Mouse (Mus musculus) hindbrain, embryonic 15.5 days (tissue): ENCODE results near the gene Il9r. TPM values are rescaled to one million over a fixed set of nuclear protein-coding genes. Genes with fewer than 3 reads are reported as not detected.

ENCODE experiments used
- ATAC-seq: fragments of 200-750 bp; cut with Nextera tagmentation; 2 replicates; pipeline ENCODE4 v1.8.0; 2017; ENCODE audit warnings: low read depth, moderate number of reproducible peaks, moderate TSS enrichment; ENCODE audit not compliant: low FRiP score
- H3K27ac ChIP-seq: fragments of 300-500 bp; sonication (generic); replicated peaks from 2 replicates; pipeline ENCODE4 v1.5.1; 2015; ENCODE audit warnings: mild to moderate bottlenecking, inconsistent platforms
- H3K27me3 ChIP-seq: fragments of 300-500 bp; sonication (generic); 2 replicates; pipeline ENCODE4 v1.6.1; 2015; ENCODE audit warnings: control low read depth, inconsistent platforms
- H3K36me3 ChIP-seq: fragments of 300-500 bp; sonication (generic); 2 replicates; pipeline ENCODE4 v1.6.1; 2015; ENCODE audit warnings: control low read depth, inconsistent platforms
- H3K4me1 ChIP-seq: fragments of 300-500 bp; sonication (generic); replicated peaks from 2 replicates; pipeline ENCODE4 v1.6.1; 2015; ENCODE audit warnings: control low read depth, inconsistent platforms
- H3K4me2 ChIP-seq: fragments of 300-500 bp; sonication (generic); 2 replicates; pipeline ENCODE4 v1.6.1; 2015; ENCODE audit warnings: moderate library complexity, mild to moderate bottlenecking, inconsistent platforms
- H3K4me3 ChIP-seq: fragments of 300-500 bp; sonication (generic); 2 replicates; pipeline ENCODE4 v1.5.1; 2015; ENCODE audit warnings: mild to moderate bottlenecking, inconsistent platforms
- H3K9ac ChIP-seq: fragments of 300-500 bp; sonication (generic); 2 replicates; pipeline ENCODE4 v1.6.1; 2015; ENCODE audit warnings: inconsistent platforms
- H3K9me3 ChIP-seq: fragments of 300-500 bp; sonication (generic); 2 replicates; pipeline ENCODE4 v1.6.1; 2016; ENCODE audit warnings: control low read depth, inconsistent platforms
- WGBS: fragments of 180-500 bp; shearing (Covaris S2); methylation state at CpG from one replicate; pipeline ENCODE4 v1.1.7; 2015; 5-methylcytosine and 5-hydroxymethylcytosine counted together
- polyA plus RNA-seq: library from polyadenylated mRNA; unstranded; fragments of >200 nt; fragmentation: Nextera tagmentation; extraction: Ambion mirVana; gene quantifications from 2 replicates; pipeline ENCODE4 v1.2.1, GENCODE M21; 2015

Gene Il9r
- polyA plus RNA-seq, 1 experiment from 2014 or later: not detected

DNA sequence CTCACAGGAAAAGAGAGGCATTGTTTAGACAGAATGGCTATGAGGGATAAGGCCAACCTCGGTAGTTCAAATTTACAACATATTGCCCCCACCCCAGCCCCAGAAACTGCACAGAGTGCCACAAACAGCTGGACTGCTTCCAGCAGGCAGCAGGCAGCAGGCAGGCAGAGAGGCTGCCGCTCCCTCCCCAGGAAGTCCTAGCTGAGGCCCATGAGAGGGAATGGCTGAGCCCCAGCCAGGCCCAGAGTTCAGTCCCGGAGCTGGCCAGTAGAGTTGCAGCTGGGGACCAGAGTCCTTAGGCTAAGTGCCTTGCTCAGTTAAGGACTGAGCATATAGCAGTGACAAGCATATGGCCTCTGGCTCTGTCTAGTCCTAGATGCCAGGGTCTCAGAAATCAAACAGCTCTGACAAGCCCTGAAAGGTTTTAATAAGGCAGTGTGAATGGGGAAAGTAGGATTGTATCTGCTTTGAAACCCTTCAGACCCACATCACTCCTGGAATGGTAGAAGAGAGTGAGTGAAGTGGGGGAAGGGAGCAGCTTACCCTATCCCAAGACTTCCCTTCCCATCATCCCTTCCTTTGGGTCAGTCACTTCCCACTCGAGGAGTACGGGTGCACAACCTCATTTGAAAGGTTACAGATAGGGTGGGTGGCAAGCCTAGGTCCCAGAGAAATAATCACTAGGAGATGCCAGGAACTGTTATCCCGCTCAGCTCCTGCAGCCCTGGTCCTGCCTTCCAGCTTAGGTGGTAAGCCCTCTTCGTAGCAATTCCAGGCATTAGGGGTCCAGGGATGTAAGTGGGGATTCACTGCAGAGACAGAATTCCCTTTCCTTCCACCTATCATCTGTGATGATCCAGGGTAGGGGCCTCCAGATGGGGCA, 25.4 kb upstream of the Il9r start:
- Histone ChIP-seq H3K36me3 (peaks cover 8% of the 10 kb centered on the region; the same call in 1 of the 2 replicates), H3K27me3 (peaks cover 19% of the 10 kb centered on the region), H3K9me3 (no peaks in the 10 kb centered on the region), H3K4me2 (peak overlapping the region; percentile 83; the same call in 1 of the 2 replicates), H3K4me1 (peaks cover 65% of the 10 kb centered on the region), H3K9ac (no peak overlapping the region), H3K4me3 (no peak overlapping the region), H3K27ac (peak overlapping the region; percentile 69)
- 62% methylated on average over 7 of the region's 7 CpGs for WGBS
- ATAC-seq: no peak

DNA sequence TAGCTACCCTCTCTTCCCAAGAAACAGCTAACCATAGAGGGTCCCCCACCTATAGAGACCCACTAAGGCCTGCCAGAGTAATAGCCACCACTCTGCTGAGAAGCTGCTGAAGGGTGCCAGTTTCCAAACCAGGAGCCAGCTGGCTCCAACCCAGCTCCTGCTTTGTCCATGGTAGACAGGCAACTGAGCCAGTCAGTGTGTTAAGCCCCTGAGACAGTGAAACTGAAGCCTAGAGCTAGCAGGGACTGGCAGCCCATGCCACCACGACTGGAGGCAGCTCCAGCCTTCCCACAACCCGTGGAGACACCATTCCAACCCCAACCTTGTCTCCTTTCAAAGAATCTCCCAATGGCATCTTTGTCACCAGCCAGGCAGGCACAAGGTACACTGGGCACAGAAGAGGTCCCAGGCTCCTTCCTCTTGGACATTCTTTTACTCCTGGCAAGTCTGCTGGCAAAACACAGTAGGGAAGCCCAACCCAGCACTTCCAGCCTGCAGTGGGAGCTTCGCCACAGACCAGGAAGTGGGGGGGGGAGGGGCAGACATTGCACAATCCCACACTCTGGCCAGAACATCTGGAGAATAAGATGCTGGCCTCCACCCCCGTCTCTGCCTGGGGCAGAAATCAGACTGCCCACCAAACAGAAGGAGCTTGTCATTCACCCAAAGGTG, 24.5 kb upstream of the Il9r start:
- no peak overlapping the region for H3K4me3 ChIP-seq
- H3K36me3 ChIP-seq: 0 out of 2 replicates have a peak, but pooled peaks cover 4% of the 10 kb centered on the region
- peaks cover 19% of the 10 kb centered on the region for H3K27me3 ChIP-seq
- no peak overlapping the region for H3K9ac ChIP-seq
- WGBS: 27% methylated on average over 4 of the region's 4 CpGs
- H3K27ac ChIP-seq: peak overlapping the region; percentile 69
- ATAC-seq: peak; percentile 2; the same call in 1 of the 2 replicates
- peak overlapping the region; percentile 18; the same call in 1 of the 2 replicates for H3K4me2 ChIP-seq
- no peaks in the 10 kb centered on the region for H3K9me3 ChIP-seq
- H3K4me1 ChIP-seq: peaks cover 71% of the 10 kb centered on the region

DNA sequence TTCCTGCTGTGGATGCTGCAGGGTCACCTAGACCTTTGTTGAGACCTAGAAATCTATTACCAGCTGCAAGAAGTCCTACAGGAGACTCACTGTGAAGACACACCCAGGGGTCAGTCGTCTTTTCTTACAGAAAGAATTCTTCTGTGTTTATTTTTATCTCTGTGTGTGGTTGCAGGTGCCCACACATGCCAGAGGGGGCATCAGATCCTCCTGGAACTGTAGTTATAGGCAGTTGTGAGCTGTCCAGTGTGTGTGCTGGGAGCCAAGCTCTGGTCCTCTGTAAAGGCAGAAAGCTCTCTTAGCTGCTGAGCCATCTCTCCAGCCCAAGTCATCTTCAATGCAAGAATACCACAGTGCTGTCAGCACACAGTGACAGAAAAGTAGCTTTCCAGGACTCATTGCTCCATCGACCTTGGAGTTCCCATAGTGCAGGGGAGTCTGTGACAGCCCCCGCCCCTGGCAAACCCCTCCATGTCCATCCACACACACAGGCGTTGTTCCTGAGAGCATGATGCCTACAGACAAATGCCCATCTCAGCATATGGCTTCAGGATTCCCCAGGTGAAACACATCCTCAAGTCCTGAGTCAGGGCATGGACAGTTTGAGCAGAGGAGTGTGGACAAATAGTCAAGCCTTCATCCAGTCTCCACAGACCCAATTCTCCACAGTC, 23.4 kb upstream of the Il9r start:
- no peaks in the 10 kb centered on the region for H3K36me3 ChIP-seq

DNA sequence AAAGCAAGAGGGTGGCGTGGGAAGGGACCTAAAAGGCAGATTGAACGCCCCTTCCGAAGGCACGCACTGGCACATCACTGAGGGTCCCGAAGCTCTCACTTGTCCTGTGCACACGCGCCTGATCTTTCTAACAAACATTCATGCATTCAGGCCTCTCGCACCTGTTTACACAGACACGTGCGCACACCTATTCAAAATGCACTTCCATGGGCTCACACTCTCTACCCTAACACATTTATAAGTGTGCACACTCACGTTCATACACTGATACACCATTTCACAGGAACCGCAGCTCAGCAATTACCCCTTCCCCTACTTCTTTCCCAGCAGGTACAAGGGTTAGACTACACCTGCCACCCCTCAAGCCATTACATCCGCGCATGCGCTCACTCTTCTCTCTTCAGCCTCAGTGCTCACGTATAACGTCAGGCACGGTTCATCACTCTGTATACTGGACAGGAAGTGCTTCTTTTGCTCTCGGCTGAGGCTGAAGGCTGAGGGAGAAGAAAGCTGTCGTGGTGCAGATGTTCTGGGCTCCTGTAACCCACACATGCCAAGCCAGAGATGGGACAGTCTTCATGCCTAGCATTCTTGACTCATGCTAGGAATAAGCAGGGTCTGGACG, 22.6 kb upstream of the Il9r start:
- ATAC-seq: no peak
- peaks cover 77% of the 10 kb centered on the region for H3K4me1 ChIP-seq
- WGBS: 9% methylated on average over 21 of the region's 21 CpGs
- H3K9ac ChIP-seq: 0 out of 2 replicates have a peak overlapping the region, but pooled peaks have one; percentile 75
- no peaks in the 10 kb centered on the region for H3K9me3 ChIP-seq
- peaks cover 19% of the 10 kb centered on the region for H3K27me3 ChIP-seq
- H3K36me3 ChIP-seq: no peaks in the 10 kb centered on the region
- peak overlapping the region; percentile 69 for H3K4me3 ChIP-seq
- peak overlapping the region; percentile 98 for H3K4me2 ChIP-seq
- H3K27ac ChIP-seq: no peak overlapping the region

More for the DNA sequence above, 23.4 kb upstream of the Il9r start:
- peaks cover 82% of the 10 kb centered on the region for H3K4me1 ChIP-seq
- H3K9ac ChIP-seq: no peak overlapping the region
- H3K27me3 ChIP-seq: peaks cover 19% of the 10 kb centered on the region
- 71% methylated on average over 4 of the region's 4 CpGs for WGBS
- peak overlapping the region; percentile 98; the same call in 1 of the 2 replicates for H3K4me2 ChIP-seq
- H3K27ac ChIP-seq: no peak overlapping the region
- no peak for ATAC-seq
- H3K4me3 ChIP-seq: no peak overlapping the region
- H3K9me3 ChIP-seq: no peaks in the 10 kb centered on the region

DNA sequence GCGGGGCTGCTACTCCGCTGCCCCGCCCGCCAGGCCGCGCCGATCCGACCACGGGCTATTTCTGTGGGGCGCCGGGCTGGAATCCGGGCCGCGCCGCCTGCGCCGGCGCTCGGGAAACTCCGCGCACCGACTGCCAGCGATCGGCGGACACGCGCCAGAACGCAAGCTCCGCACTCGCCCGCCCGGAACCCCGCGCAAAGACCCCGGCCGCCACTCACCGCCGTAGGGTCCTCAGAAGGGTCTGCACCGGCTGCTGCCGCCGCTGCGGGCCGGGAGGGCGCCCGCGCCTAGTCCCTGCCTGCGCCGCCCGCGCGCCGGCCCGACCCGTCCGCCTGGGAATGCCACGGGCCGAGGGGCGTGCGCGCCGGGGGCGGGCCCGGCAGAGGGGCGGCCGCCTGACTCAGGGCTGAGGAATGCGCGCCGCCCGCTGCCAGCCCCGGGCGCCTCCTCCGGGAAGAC, 21.9 kb upstream of the Il9r start, which contains the start of gene Rhbdf1:
Gene Rhbdf1, minus strand, starts transcription at position 350 of the 459 bp plus-strand sequence.
- Histone ChIP-seq H3K4me1 (peaks cover 70% of the 10 kb centered on the region), H3K9ac (peak within 1 kb of the TSS; percentile 75), H3K27ac (peak within 1 kb of the TSS; percentile 69), H3K4me2 (peak within 1 kb of the TSS; percentile 98), H3K4me3 (peak within 1 kb of the TSS; percentile 69), H3K36me3 (no peaks in the 10 kb centered on the region), H3K9me3 (no peaks in the 10 kb centered on the region), H3K27me3 (peaks cover 19% of the 10 kb centered on the region)
- WGBS: 0% methylated on average over 61 of the region's 72 CpGs
- no peak for ATAC-seq

DNA sequence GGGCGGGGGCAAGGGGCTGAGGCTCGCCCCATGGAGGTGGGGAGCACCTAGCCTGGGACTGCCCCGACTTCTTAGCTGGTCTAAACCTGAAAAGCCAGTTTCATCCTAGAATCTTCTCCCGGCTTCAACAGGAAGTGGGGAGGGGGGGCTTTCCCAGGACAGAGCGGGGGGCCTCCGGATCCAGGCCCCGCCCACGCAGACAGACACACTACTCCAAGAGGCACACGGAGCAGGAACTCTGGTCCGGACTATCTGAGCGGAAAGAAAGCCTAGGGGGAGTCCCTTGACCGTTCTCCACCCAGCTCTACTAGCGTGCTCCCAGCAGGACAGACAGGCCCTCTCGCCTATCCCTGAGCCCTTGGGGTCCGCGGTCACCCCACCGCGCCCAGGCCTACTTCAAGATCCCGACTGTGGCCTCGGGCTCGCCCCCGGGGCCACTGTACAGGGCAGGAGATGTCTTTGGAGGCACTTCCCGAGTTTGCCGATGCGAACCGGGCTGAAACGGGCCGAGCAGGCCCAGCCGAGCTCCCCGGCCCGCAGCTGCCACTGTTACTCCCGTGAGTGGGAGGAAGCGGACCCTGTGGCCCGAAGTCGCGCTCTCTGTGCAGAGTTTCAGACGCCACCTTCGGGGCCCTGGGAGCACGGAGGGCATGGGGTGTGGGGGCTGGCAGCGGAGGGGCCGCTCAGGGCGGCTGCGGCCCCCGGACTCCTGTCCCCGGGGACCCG, 21.3 kb upstream of the Il9r start:
- under 1% methylated on average over 44 of the region's 46 CpGs for WGBS
- Histone ChIP-seq H3K9ac (peak overlapping the region; percentile 75), H3K9me3 (no peaks in the 10 kb centered on the region), H3K4me2 (peak overlapping the region; percentile 98), H3K4me3 (peak overlapping the region; percentile 69), H3K4me1 (peaks cover 64% of the 10 kb centered on the region), H3K36me3 (no peaks in the 10 kb centered on the region), H3K27ac (peak overlapping the region; percentile 69), H3K27me3 (peaks cover 19% of the 10 kb centered on the region)
- ATAC-seq: peak; percentile 16; the same call in 1 of the 2 replicates

DNA sequence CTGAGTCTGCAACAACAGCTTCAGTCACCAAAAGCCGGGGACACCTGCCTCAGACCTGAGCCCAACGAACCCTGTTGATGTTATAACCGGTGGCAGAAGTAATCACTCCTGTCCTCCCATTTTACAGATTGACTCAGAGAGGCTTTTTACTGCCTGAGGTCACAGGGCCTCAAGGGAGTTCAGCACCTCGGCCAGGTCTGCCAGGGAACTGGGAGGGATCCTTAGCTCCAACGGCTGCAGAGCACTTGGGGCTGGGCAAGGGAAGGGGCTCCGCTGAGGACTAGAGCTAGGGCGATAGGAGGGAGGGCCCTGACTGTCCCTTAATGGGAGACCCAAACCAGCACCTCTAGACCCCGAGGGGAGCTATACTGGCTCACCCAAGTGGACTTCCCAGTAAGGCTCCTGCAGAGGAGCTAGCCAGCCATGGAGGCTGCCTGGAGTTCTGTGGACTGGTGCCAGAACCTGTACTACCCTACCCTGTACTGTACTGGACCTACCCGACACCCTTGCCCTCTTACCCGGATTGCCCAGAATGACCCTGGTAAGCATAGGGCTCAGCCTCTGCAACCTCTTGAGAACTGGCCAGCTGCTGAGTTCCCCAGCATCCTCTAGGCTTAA, 20.6 kb upstream of the Il9r start:
- Histone ChIP-seq H3K27ac (no peak overlapping the region), H3K4me1 (peaks cover 57% of the 10 kb centered on the region), H3K9me3 (no peaks in the 10 kb centered on the region), H3K9ac (peak overlapping the region; percentile 75; the same call in 1 of the 2 replicates), H3K36me3 (no peaks in the 10 kb centered on the region), H3K27me3 (peaks cover 19% of the 10 kb centered on the region), H3K4me2 (peak overlapping the region; percentile 98), H3K4me3 (peak overlapping the region; percentile 69)
- WGBS: 41% methylated on average over 10 of the region's 10 CpGs
- ATAC-seq: no peak

DNA sequence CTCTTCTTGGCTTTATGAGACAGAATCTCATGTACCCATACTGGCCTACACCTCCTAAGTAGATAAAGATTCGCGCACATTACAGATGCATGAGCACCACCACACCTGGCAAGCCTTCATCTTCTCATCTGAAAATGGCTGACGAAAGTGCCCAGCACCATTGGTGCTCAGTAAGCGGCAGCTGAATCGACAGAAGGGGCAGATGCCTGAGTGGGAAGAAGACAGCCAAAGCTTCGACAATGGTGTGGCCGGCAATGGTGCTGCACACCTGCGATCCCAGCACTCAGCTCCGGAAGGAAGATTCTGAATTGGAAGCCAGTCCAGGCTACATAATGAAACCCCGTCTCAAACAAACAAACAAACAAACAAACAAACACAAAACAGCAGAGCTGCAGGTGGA, 19.2 kb upstream of the Il9r start:
- Histone ChIP-seq H3K9ac (no peak overlapping the region), H3K4me1 (peaks cover 43% of the 10 kb centered on the region), H3K4me3 (no peak overlapping the region), H3K27me3 (peaks cover 17% of the 10 kb centered on the region), H3K36me3 (no peaks in the 10 kb centered on the region), H3K27ac (no peak overlapping the region), H3K4me2 (peak overlapping the region; percentile 98; the same call in 1 of the 2 replicates), H3K9me3 (no peaks in the 10 kb centered on the region)
- WGBS: 84% methylated on average over 10 of the region's 10 CpGs
- no peak for ATAC-seq

DNA sequence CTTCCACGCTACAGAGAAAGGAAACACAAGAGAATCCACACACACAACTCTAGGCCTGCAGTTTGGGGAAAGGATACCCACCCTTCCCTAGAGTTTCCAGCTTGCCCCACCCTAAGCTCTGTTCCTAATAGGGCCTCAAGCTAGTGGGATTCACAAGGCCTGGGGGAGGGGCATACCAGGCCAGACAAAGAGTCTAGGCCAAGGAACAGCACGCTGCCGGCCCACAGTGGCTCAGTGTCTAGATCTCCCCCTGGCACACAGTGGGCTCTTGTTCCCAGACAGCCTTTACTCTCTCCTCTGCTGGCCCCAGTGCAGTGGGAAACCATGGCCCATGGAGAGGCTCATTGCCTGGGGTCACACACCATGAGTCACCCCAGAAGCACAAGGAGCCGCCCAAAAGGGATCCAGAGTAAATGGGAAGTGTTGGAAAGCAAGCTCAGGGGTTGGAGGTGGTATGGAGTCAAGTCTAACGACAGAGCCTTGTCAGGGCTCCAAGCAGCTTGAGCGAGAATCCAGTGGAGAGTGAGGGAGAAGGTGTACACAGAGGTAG, 18.5 kb upstream of the Il9r start:
- Histone ChIP-seq H3K27me3 (peaks cover 10% of the 10 kb centered on the region), H3K9me3 (no peaks in the 10 kb centered on the region), H3K4me2 (peak overlapping the region; percentile 7; the same call in 1 of the 2 replicates), H3K4me1 (peaks cover 41% of the 10 kb centered on the region), H3K9ac (no peak overlapping the region), H3K27ac (no peak overlapping the region), H3K4me3 (no peak overlapping the region), H3K36me3 (no peaks in the 10 kb centered on the region)
- ATAC-seq: no peak
- 57% methylated on average over 6 of the region's 6 CpGs for WGBS

DNA sequence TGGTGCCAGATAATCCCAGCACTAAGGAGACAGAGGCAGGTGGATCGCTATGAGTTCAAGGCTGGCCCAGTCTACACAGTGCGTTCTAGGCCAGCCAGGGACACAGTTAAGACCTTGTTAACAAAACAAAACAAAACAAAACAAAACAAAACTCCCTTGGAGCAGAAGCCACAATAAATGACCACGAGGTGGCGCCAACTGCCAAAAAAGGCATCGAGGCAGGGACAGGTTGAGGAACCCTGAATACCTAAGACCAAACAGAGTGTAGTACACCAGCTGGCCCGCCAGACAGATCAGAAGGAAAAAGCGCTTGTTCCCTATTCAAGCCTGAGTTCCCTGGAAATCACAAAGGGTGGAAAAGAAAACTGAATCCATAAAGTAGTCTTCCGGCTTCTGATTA, 16.8 kb upstream of the Il9r start:
- whole genome bisulfite sequencing: 23% methylated on average over 8 of the region's 8 CpGs
- peaks cover 30% of the 10 kb centered on the region for H3K4me1 ChIP-seq
- peak; percentile 32; the same call in 1 of the 2 replicates for ATAC-seq
- H3K4me3 ChIP-seq: no peak overlapping the region
- H3K4me2 ChIP-seq: no peak overlapping the region
- no peaks in the 10 kb centered on the region for H3K36me3 ChIP-seq
- H3K9ac ChIP-seq: no peak overlapping the region
- H3K27ac ChIP-seq: no peak overlapping the region
- no peaks in the 10 kb centered on the region; the same call in 1 of the 2 replicates for H3K27me3 ChIP-seq
- no peaks in the 10 kb centered on the region for H3K9me3 ChIP-seq
